Mouse (Mus musculus) cerebellum, adult 8-10 months (tissue): Measurements from ENCODE around the gene Enah.

Source experiments
- DNase-seq: peaks from one replicate; pipeline ENCODE4 v3.0.0; 2022

Gene Enah

GRCm38 (mm10) chr1:182027426-182027979 lies 7.7 kb upstream of the Enah start:
- DNase-seq = no peak

GRCm38 (mm10) chr1:182026821-182027220 lies 7.0 kb upstream of the Enah start:
- no peak for DNase-seq

GRCm38 (mm10) chr1:182026120-182026519 lies 6.3 kb upstream of the Enah start:
- no peak for DNase-seq

- DNase-seq = no peak
Observed at GRCm38 (mm10) chr1:182021691-182022299, 2.0 kb upstream of the Enah start.

DNA sequence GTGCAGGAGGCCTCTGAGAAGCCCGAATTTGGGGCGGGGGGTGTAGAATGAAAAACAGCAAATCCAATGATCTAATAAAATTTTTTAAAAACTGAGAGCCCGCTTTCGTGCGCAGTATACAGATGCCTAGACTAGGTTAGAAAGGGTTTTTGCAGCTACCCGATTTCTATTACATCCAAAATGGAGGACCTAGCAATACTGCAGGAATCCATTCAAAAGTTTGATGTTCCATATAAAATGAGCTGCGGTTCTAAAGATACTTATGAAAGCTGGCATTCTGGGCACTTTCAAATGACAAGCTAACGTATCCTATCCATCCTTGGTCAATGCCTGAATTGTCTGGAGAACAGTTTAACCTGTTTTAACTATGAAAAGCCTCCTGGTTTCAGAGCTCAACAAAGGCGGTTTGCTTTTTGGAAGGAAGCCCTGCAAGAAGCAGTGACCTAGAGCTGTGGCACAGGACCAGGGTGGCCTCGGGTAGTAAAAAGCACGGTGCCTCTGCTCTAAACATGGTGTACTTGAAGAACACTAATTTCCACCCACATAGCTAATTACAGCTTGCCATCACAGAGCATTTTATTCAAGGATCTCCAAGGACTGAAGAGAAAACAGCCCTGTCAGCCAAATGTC lies 1.2 kb upstream of the Enah start:
- peak; percentile 26 for DNase-seq

DNA sequence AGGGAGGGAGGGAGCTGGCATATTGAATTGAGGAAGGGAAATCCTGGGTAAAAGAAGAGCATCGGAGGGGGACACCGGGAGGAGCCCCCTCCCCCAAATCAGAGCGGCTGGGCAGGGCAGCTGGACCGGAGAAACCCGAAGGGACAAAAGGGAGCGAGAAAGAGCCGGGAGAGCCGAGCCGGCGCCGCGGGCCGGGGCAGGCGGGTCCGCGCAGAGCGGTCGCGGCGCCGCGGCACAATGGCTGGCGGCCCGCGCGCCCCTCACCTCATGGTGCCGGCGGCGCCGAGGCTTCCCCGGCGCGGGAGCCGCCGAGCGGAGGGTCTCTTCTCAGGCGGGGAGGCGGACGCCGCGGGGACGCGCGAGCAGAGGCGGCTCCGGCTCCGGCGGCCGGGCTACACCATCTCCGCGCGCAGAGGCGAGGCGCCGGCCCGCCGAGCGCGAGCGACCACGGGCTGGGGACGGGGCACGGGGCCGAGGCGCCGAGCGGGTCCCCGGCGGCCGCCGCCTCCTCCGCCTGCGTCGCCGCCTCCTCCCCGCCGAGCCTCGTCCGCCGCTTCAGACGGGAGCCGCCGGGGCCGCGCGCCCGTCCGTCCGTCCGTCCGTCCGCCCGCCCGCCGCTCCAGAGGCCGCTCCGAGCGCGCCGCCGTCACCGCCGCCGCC lies 394 bp downstream of the Enah start:
- DNase-seq = peak; percentile 13

- peak; percentile 32 for DNase-seq
Observed at GRCm38 (mm10) chr1:182018397-182019265, 1.2 kb downstream of the Enah start.

DNA sequence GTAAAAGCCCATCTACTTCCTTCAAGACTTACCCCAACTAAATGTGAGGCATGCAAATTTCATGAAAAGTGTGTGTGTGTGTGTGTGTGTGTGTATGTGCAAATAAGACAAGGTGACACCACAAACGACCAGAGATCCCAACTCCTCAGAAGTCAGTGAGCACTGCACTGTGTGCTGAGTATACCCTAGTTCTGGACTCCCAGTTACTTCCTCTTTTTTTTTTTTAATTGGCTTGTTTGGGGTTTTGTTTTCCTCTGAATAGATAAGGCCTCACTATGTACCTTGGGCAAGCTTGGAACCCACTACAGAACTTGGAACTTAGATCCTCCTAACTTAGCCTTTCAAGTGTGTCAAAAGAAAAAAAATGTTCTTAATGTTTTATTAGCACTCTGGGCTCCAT lies 14.0 kb downstream of the Enah start:
- no peak for DNase-seq

DNA sequence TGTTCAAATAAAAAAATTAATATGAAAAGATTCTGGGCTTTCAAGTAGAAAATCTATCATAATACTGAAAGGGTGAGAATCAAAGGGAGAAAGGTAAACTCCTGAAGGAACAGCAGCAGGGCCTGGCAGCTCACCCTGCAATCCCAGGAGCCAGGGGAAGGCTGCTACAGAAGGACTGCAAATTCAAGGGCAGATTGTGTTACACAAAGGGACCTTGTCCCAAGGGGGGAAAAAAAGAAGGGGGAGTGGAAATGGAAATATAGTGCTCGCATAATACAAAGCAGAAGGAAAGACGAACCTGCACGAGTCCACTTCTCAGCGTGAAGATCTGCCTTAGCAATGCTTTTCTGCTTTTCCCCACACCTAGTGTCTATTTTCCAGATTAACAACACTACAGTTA lies 21.1 kb downstream of the Enah start:
- no peak for DNase-seq

DNA sequence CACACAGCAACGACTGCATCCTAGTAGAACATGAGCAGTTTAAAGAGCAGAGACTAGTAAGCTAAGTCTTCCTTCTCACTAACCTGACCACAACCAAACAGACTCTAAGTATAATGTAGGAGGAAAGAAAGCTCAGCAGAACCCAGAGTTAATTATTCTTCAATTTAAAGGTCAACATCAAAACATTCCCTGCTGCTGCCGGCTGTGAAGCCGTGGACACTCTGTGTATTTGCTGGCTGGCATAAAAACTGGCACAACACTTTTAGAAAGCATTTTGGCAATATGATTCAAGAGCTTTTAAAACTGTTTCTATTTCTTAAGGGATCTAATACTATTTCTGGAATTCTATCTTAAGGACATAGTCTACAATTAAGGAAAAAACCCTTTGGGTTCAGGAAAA lies 22.0 kb downstream of the Enah start:
- DNase-seq = no peak

- DNase-seq = no peak
Observed at GRCm38 (mm10) chr1:181993597-181993996, 26.2 kb downstream of the Enah start.

- no peak for DNase-seq
Observed at GRCm38 (mm10) chr1:181988367-181988766, 31.4 kb downstream of the Enah start.

GRCm38 (mm10) chr1:181987226-181987625 lies 32.6 kb downstream of the Enah start:
- DNase-seq = no peak

DNA sequence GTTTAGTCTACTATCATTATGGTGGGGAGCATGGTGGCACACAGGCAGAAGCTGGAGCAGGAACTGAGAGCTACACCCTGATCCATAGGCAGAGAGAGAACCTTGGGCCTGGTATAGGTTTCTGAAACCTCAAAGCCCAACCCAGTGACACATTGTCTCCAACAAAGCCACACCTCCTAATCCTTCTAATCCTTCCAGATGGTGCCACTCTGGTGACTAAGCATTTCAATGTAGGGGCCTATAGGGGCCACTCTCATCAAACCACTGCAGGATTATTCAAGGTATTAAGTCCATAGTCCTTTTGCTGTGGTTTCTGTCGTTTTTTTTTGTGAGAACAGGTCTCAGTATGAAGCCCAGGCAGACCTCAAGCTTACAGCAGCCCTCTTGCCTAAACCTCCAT lies 33.9 kb downstream of the Enah start:
- DNase-seq = no peak

GRCm38 (mm10) chr1:181984811-181985210 lies 35.0 kb downstream of the Enah start:
- DNase-seq = no peak

- DNase-seq = no peak
Observed at GRCm38 (mm10) chr1:181980017-181980719, 39.6 kb downstream of the Enah start.

DNA sequence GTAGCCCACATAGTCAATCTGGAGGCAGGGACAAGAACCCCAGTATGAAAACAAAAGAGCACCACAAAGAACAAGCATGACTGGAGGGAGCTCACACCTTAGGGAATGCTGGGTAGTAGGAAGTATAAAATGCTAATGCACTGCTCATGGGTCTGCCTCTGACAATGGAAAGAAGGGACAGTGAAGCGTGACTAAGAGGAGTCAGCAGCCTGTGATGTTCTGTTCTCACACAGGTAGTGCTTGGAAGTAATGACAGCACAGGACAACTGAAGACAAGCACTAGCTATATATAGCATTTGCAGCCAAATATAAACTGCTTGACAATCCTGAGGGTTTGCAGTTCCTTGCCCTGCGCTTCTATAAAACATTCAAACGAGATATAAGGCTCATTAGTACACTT lies 44.3 kb downstream of the Enah start:
- no peak for DNase-seq

DNA sequence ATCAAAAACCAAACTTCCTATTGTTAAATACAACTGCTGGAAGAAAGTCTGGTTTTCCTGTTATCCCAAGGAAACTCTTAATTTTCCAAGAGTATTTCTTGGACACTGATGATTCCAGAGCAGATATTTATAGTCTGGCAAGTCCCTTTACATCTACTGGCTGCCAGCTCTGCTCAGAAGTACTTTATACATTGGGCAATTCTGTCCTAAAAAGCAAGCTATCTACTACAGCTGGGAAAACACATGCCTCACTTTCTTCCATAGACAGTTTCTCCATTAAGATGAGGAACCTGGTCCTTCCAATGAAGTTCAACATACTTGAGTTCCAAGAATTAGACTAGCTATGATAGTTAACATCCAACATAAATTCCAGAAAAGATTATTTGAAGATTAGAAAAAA lies 44.9 kb downstream of the Enah start:
- no peak for DNase-seq

GRCm38 (mm10) chr1:181965277-181965676 lies 54.5 kb downstream of the Enah start:
- DNase-seq = no peak

- DNase-seq = no peak
Observed at GRCm38 (mm10) chr1:181963827-181964226, 56.0 kb downstream of the Enah start.

DNA sequence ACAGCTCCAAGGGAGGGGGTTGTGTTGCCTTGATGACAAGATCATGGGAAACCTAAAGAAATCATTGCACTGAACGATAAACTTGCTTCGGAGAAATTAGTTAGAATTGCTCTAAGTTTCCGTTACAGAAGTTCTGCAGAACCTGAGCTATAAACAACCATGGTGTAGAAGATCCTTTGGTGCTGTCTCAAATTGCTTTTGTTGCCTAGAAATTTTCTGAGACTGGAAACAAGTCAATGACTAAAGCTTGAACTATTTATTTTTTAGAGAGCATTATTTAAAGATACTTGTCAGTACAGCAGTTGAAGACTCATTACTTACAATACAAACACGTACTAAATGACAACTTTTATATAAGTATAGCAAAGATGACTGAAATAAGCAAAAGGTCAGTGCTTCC lies 56.4 kb downstream of the Enah start:
- DNase-seq = no peak

DNA sequence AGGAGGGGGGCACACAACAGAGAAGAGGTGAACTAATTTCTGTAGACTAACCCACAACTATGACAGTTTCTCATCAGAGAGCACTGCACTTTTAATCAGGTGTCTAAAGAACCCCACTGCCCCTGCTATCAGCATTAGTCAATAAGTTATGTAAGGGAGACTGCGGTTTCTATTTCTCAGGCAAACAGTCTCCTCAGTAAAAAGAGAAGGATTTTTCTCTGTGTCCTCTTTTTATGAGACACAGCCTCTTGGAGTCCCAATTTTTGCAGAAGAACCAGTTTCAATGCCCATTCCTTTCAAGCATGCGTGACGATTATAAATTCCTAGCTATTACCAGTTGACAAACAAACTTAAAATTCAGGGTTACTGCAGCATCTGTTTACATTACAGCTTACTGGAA lies 59.4 kb downstream of the Enah start:
- no peak for DNase-seq

DNA sequence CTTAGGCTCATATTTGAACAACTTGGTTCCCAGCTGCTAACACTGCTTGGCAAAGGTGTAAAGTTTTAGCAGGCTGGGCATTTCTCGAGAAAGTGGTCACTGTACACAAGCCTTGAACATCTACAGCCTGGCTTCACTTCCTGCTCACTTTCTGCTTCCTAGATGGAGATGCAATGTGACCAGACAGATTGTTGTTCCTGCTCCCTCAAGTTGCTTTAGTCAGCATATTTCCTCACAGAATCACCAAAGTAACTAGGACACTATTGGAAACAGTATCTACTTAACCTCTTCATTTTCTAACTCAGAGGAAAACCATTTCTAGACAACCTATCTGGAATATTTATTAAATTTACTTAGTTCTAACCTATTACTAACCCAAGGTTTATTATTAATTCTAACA lies 61.4 kb downstream of the Enah start:
- no peak for DNase-seq
